9 mouse cellular contexts compared by ENCODE assay signal in the genomic region with DNA sequence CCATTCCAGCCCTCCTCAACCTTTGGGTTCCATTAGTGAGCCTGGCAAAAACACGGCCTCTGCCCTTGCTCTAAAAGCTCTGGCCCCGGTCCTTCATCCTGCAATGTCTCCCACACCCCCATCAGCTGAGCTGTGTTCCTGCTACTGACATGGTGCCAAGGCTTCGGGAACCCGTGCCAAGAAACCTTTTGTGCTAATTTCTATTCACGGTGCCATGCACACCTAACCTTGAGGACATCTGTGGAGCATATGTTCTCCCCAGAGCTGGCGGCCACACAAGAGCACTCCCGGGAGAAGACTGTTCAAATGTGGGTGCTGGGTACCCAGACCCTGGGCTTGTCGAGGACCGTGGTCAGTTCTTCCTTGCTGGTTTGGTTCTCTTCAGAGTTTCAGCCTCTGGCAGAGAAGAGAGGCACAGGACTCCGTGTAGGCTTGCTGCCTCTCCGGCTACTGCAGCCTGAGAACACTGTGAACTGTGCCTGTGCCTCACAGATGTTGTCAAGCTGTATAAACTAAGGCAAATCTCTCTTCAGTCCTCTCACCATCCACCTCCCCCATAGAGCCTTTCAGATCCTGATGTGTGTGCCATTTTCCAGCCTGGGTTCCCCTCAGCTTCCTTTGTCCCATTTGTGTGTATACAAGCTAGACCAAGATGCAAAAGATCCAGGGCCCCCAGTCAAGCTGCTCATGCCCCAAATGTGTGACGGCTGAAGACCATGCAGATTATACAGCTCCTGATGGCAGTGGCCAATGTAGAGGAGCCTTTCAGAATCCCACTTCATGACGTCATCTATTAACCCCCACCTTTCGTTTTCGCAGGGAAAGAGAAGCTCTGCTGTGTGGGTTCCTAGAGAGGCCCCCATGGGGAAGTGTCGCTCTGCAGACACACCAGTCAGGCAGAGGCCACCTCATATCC. TPM values are rescaled to one million over a fixed set of nuclear protein-coding genes. Genes with fewer than 3 reads are reported as not detected.
DNase-seq lines count a peak whose midpoint lies in the region; ATAC-seq and TF ChIP-seq lines count a peak whose summit lies in the region.
"Had no signal": no experiment of that assay in that cellular context is flagged by ENCODE, and none has a peak within 500 bp of the region (broad histone marks: within the 10 kb centered on the region; RNA-seq: fewer than 3 reads in every experiment).

No protein-coding gene starts in this region.

- H3K27me3 ChIP-seq in embryonic facial prominence, embryonic 11.5 days (ENCODE audit: control insufficient read depth, insufficient read depth, low read length), result no peaks in the 10 kb centered on the region
- H3K27me3 ChIP-seq in heart, embryonic 14.5 days (ENCODE audit: control insufficient read depth, insufficient read depth, low read length), result no peaks in the 10 kb centered on the region
- no peaks in the 10 kb centered on the region for H3K27me3 ChIP-seq in testis, adult 2 months (ENCODE audit: control insufficient read depth, insufficient read depth, low read length)

- H3K27ac ChIP-seq in embryonic facial prominence, embryonic 11.5 days (replicated peaks; ENCODE audit: low read depth, low read length), result no peak overlapping the region
- no peak overlapping the region for H3K27ac ChIP-seq in heart, embryonic 14.5 days (replicated peaks in 1 of 2; ENCODE audit: control insufficient read depth in 1 of 2, insufficient read depth in 1 of 2, low read depth in 2 of 2, low read length in 2 of 2)
- peak overlapping the region; percentile 66 for H3K27ac ChIP-seq in testis, adult 2 months (ENCODE audit: control insufficient read depth, insufficient read depth, low read depth, low read length)

- H3K4me1 ChIP-seq in embryonic facial prominence, embryonic 11.5 days (ENCODE audit: control insufficient read depth, insufficient read depth, low read length), result peaks cover 6% of the 10 kb centered on the region; the same call in 1 of the 2 replicates
- H3K4me1 ChIP-seq in heart, embryonic 14.5 days (ENCODE audit: control insufficient read depth in 2 of 2, insufficient read depth in 2 of 2, low read length in 2 of 2), result peaks cover 15 to 21% of the 10 kb centered on the region in 2 experiments
- peaks cover 16% of the 10 kb centered on the region for H3K4me1 ChIP-seq in testis, adult 2 months (ENCODE audit: control insufficient read depth, insufficient read depth, low read length)

- no peak overlapping the region for H3K4me3 ChIP-seq in embryonic facial prominence, embryonic 11.5 days (ENCODE audit: low read depth, low read length)
- no peak overlapping the region for H3K4me3 ChIP-seq in heart, embryonic 14.5 days (ENCODE audit: control insufficient read depth in 1 of 2, insufficient read depth in 1 of 2, low read depth in 1 of 2, low read length in 2 of 2)
- H3K4me3 ChIP-seq in testis, adult 2 months (ENCODE audit: control insufficient read depth, low read depth, low read length), result no peak overlapping the region
- H3K4me3 ChIP-seq: erythroblast, embryonic 14.5 days had no signal

- no peak overlapping the region for H3K4me2 ChIP-seq in embryonic facial prominence, embryonic 11.5 days (ENCODE audit: low read depth, low read length)
- 0 out of 2 replicates have a peak overlapping the region, but pooled peaks have one; percentile 13 for H3K4me2 ChIP-seq in heart, embryonic 14.5 days (ENCODE audit: low read length)

- ATAC-seq in embryonic facial prominence, embryonic 11.5 days (replicated peaks; ENCODE audit: insufficient number of reproducible peaks, low FRiP score, low TSS enrichment, low read depth), result peak; percentile 61
- peak; percentile 35; the same call in 1 of the 2 replicates for ATAC-seq in heart, embryonic 14.5 days (ENCODE audit: insufficient number of reproducible peaks, insufficient read depth, low FRiP score, low read depth)
- ATAC-seq in megakaryocyte progenitor cell, adult 5-6 weeks (replicated peaks; ENCODE audit: poor library complexity), result peak; percentile 39; the same call in 1 of the 2 replicates
- ATAC-seq in inflammation-experienced regulatory T-cells, adult 6 months, result no peak

- 61% methylated on average over 16 of the region's 16 CpGs for WGBS in embryonic facial prominence, embryonic 11.5 days
- WGBS in heart, embryonic 14.5 days, result 57% methylated on average over 16 of the region's 16 CpGs

- DNase-seq in layer of hippocampus, adult 11-12 months (ENCODE audit: low spot score), result peak; percentile 35
- no peak for DNase-seq in layer of hippocampus, adult 9-10 months (ENCODE audit: low spot score)
- peak; percentile 37 for DNase-seq in embryonic facial prominence, embryonic 11.5 days (ENCODE audit: low spot score)
- peak; percentile 87 to 91 for DNase-seq in kidney, postnatal 36 days

- no peaks in the 10 kb centered on the region for H3K36me3 ChIP-seq in embryonic facial prominence, embryonic 11.5 days (replicated peaks; ENCODE audit: control insufficient read depth, insufficient read depth, low read depth, low read length)
- no peaks in the 10 kb centered on the region for H3K36me3 ChIP-seq in heart, embryonic 14.5 days (ENCODE audit: control insufficient read depth, insufficient read depth, low read length)
- H3K36me3 ChIP-seq in testis, adult 2 months (ENCODE audit: control insufficient read depth, insufficient read depth, low read length), result no peaks in the 10 kb centered on the region

- no peak overlapping the region for H3K9ac ChIP-seq in embryonic facial prominence, embryonic 11.5 days (replicated peaks; ENCODE audit: low read length)
- H3K9ac ChIP-seq in heart, embryonic 14.5 days (ENCODE audit: low read length), result no peak overlapping the region

- no peak for TF ChIP-seq POLR2A in testis, adult 2 months (IDR thresholded peaks at IDR 0.05; ENCODE audit: control insufficient read depth, low read depth, low read length)

- TF ChIP-seq CTCF in testis, adult 2 months (IDR thresholded peaks at IDR 0.05; ENCODE audit: control insufficient read depth, insufficient read depth, insufficient replicate concordance, low read depth, low read length), result no peak

- no peaks in the 10 kb centered on the region for H3K9me3 ChIP-seq in embryonic facial prominence, embryonic 11.5 days (replicated peaks; ENCODE audit: control insufficient read depth, low read length)
- H3K9me3 ChIP-seq in heart, embryonic 14.5 days (ENCODE audit: control insufficient read depth, low read length), result no peaks in the 10 kb centered on the region

RNA-seq across cellular contexts. Expression of gene Kif5c, which starts 49.0 kb away (rescaled TPM):
- 36.3 and 41.0 TPM in 2 replicates for polyA plus RNA-seq in embryonic facial prominence, embryonic 11.5 days (2014; fragmentation: Nextera tagmentation; extraction: Ambion mirVana)
- polyA plus RNA-seq in heart, embryonic 14.5 days (2014; fragmentation: Nextera tagmentation; extraction: Ambion mirVana), result 0.75 and 1.1 TPM in 2 replicates
- not detected in 2 replicates for total RNA-seq in megakaryocyte progenitor cell, adult 5-6 weeks (2015)
- total RNA-seq in megakaryocyte progenitor cell, adult 5-6 weeks (2017), result not detected in 2 replicates
- 19.0 and 23.7 TPM in 2 replicates for polyA plus RNA-seq in testis, adult 2 months (2012; rRNA removed)
- 1 to 10 TPM; 2.5 to 3.1 (median 2.6) TPM for polyA plus RNA-seq in inflammation-experienced regulatory T-cells, adult 6 months (2017; shearing (Covaris generic))
- polyA plus RNA-seq: erythroblast, embryonic 14.5 days had no signal
